Mouse (Mus musculus): Measurements from ENCODE around the gene Izumo4.

Izumo4 gene

GRCm38 (mm10) chr10:80701721-80702535 lies at the start of gene Izumo4, which contains the start of gene Mob3a:
TSS of gene Izumo4 (plus strand) at chr10:80702184.
TSS of gene Mob3a (minus strand) at chr10:80701977.
- peak; percentile 100 for DNase-seq (ENCODE audit: low read depth)

GRCm38 (mm10) chr10:80653156-80653720 lies 48.7 kb upstream of the Izumo4 start:
- peak; percentile 62 for DNase-seq (ENCODE audit: low read depth)

- no peak for DNase-seq (ENCODE audit: low read depth)
Measured at GRCm38 (mm10) chr10:80654866-80655265, 47.1 kb upstream of the Izumo4 start.

GRCm38 (mm10) chr10:80655406-80656129 lies 46.4 kb upstream of the Izumo4 start:
- DNase-seq (ENCODE audit: low read depth): no peak

GRCm38 (mm10) chr10:80656130-80656862 lies 45.7 kb upstream of the Izumo4 start:
- peak; percentile 99 for DNase-seq (ENCODE audit: low read depth)

GRCm38 (mm10) chr10:80656863-80657623 lies 44.9 kb upstream of the Izumo4 start, which contains the start of gene Btbd2:
TSS of gene Btbd2 (minus strand) at chr10:80657071.
- DNase-seq (ENCODE audit: low read depth): no peak

GRCm38 (mm10) chr10:80658194-80658840 lies 43.7 kb upstream of the Izumo4 start:
- no peak for DNase-seq (ENCODE audit: low read depth)

- peak; percentile 59 for DNase-seq (ENCODE audit: low read depth)
Measured at GRCm38 (mm10) chr10:80658841-80659202, 43.2 kb upstream of the Izumo4 start.

GRCm38 (mm10) chr10:80659213-80659612 lies 42.8 kb upstream of the Izumo4 start:
- peak; percentile 73 for DNase-seq (ENCODE audit: low read depth)

GRCm38 (mm10) chr10:80661149-80661548 lies 40.8 kb upstream of the Izumo4 start:
- peak; percentile 73 for DNase-seq (ENCODE audit: low read depth)

GRCm38 (mm10) chr10:80663485-80664196 lies 38.3 kb upstream of the Izumo4 start:
- DNase-seq (ENCODE audit: low read depth): peak; percentile 30

GRCm38 (mm10) chr10:80664197-80665015 lies 37.6 kb upstream of the Izumo4 start:
- peak; percentile 88 for DNase-seq (ENCODE audit: low read depth)

GRCm38 (mm10) chr10:80665016-80665380 lies 37.0 kb upstream of the Izumo4 start:
- peak; percentile 84 for DNase-seq (ENCODE audit: low read depth)

GRCm38 (mm10) chr10:80665459-80665858 lies 36.5 kb upstream of the Izumo4 start:
- no peak for DNase-seq (ENCODE audit: low read depth)

- peak; percentile 68 for DNase-seq (ENCODE audit: low read depth)
Measured at GRCm38 (mm10) chr10:80665981-80666733, 35.8 kb upstream of the Izumo4 start.

GRCm38 (mm10) chr10:80666837-80667412 lies 35.1 kb upstream of the Izumo4 start:
- DNase-seq (ENCODE audit: low read depth): no peak

- DNase-seq (ENCODE audit: low read depth): no peak
Measured at GRCm38 (mm10) chr10:80668614-80669013, 33.4 kb upstream of the Izumo4 start.

GRCm38 (mm10) chr10:80669018-80669417 lies 33.0 kb upstream of the Izumo4 start:
- DNase-seq (ENCODE audit: low read depth): no peak
